Mouse (Mus musculus) myocyte (in vitro differentiated cells): ENCODE data around the gene Sec22a.

Experiments
- CEBPB ChIP-seq: IDR thresholded peaks from 2 replicates; pipeline ENCODE4 v1.6.1; 2011; ENCODE audit warnings: mild to moderate bottlenecking, moderate library complexity; ENCODE audit not compliant: poor library complexity, insufficient read depth, severe bottlenecking
- E2F4 ChIP-seq: IDR thresholded peaks from one replicate; pipeline ENCODE4 v1.6.1; 2011; ENCODE audit warnings: mild to moderate bottlenecking, control low read depth, moderate library complexity; ENCODE audit not compliant: insufficient read depth
- MAX ChIP-seq: IDR thresholded peaks from one replicate; pipeline ENCODE4 v1.6.1; 2011; ENCODE audit warnings: low read depth, mild to moderate bottlenecking, control low read depth
- MYOD1 ChIP-seq, 3 experiments: IDR thresholded peaks; one replicate each; pipeline ENCODE4 v1.6.1; 2011; ENCODE audit warnings: control low read depth in 2 of 3, low read depth in 2 of 3, mild to moderate bottlenecking in 2 of 3, moderate library complexity in 1 of 3; ENCODE audit not compliant: insufficient read length in 2 of 3, control insufficient read depth in 1 of 3
- MYOG ChIP-seq, 3 experiments: IDR thresholded peaks; one replicate each; pipeline ENCODE4 v1.6.1; 2011; ENCODE audit warnings: control low read depth in 2 of 3, low read depth in 2 of 3, mild to moderate bottlenecking in 2 of 3; ENCODE audit not compliant: insufficient read length in 2 of 3, control insufficient read depth in 1 of 3, insufficient read depth in 1 of 3
- POLR2A ChIP-seq: IDR thresholded peaks from one replicate; pipeline ENCODE4 v1.6.1; 2011; ENCODE audit warnings: low read depth, mild to moderate bottlenecking, control low read depth, moderate library complexity; ENCODE audit not compliant: insufficient read length
- POLR2AphosphoS2 ChIP-seq: IDR thresholded peaks from one replicate; pipeline ENCODE4 v1.6.1; 2011; ENCODE audit warnings: low read depth, control low read depth; ENCODE audit not compliant: insufficient read length
- REST ChIP-seq: IDR thresholded peaks from one replicate; pipeline ENCODE4 v1.6.1; 2011; ENCODE audit warnings: mild to moderate bottlenecking, control low read depth, moderate library complexity; ENCODE audit not compliant: insufficient read depth, insufficient read length
- SRF ChIP-seq: IDR thresholded peaks from one replicate; pipeline ENCODE4 v1.6.1; 2011; ENCODE audit warnings: low read depth; ENCODE audit not compliant: control insufficient read depth, insufficient read length
- TCF12 ChIP-seq: IDR thresholded peaks from one replicate; pipeline ENCODE4 v1.6.1; 2011; ENCODE audit warnings: mild to moderate bottlenecking, control low read depth; ENCODE audit not compliant: poor library complexity, insufficient read depth, severe bottlenecking
- USF1 ChIP-seq: IDR thresholded peaks from one replicate; pipeline ENCODE4 v1.6.1; 2011; ENCODE audit warnings: low read depth, mild to moderate bottlenecking, control low read depth, moderate library complexity

- TF ChIP-seq USF1 = no peak
- no peak for TF ChIP-seq MYOD1 (IDR thresholded peaks at IDR 0.05; ENCODE audit: control insufficient read depth in 1 of 3, insufficient read length in 2 of 3, low read depth in 2 of 3)
- TF ChIP-seq SRF = no peak
- TF ChIP-seq POLR2A = no peak
- no peak for TF ChIP-seq CEBPB
- no peak for TF ChIP-seq TCF12
- no peak for TF ChIP-seq POLR2AphosphoS2
- TF ChIP-seq REST = no peak
- TF ChIP-seq MYOG (IDR thresholded peaks at IDR 0.05; ENCODE audit: control insufficient read depth in 1 of 3, insufficient read depth in 1 of 3, insufficient read length in 2 of 3, low read depth in 2 of 3) = no peak
- no peak for TF ChIP-seq E2F4
- TF ChIP-seq MAX = no peak
Observed at GRCm38 (mm10) chr16:35317460-35317859, 46.3 kb downstream of the Sec22a start.
